8 mouse cellular contexts compared by ENCODE assay signal in genomic region chr5:54258087-54258733, GRCm38 (mm10).
A peak's percentile ranks its signal among the peaks of the same experiment; 100 is the strongest.
DNase-seq lines count a peak whose midpoint lies in the region; ATAC-seq and TF ChIP-seq lines count a peak whose summit lies in the region.

No protein-coding gene starts in this region.

- H3K36me3 ChIP-seq in heart, embryonic 12.5 days: no peaks in the 10 kb centered on the region
- H3K36me3 ChIP-seq in forebrain, embryonic 13.5 days (ENCODE audit: poor library complexity, severe bottlenecking): no peaks in the 10 kb centered on the region
- H3K36me3 ChIP-seq in hindbrain, postnatal 0 days (ENCODE audit: insufficient read depth, low read length): no peaks in the 10 kb centered on the region
- no peaks in the 10 kb centered on the region for H3K36me3 ChIP-seq in liver, embryonic 14.5 days (replicated peaks; ENCODE audit: control insufficient read depth, insufficient read depth, low read depth)

- WGBS in heart, embryonic 12.5 days: 13% methylated on average over 1 of the region's 1 CpGs
- 13% methylated on average over 1 of the region's 1 CpGs for WGBS in forebrain, embryonic 13.5 days
- 31% methylated on average over 1 of the region's 1 CpGs for WGBS in hindbrain, postnatal 0 days
- WGBS in liver, embryonic 14.5 days (ENCODE audit: insufficient replicate concordance): 4% methylated on average over 1 of the region's 1 CpGs

- H3K9ac ChIP-seq in heart, embryonic 12.5 days: no peak overlapping the region
- no peak overlapping the region for H3K9ac ChIP-seq in forebrain, embryonic 13.5 days
- H3K9ac ChIP-seq in hindbrain, postnatal 0 days (replicated peaks; ENCODE audit: low read length): no peak overlapping the region
- no peak overlapping the region for H3K9ac ChIP-seq in liver, embryonic 14.5 days (replicated peaks)

- peaks cover 3% of the 10 kb centered on the region; the same call in 1 of the 2 replicates for H3K9me3 ChIP-seq in heart, embryonic 12.5 days (replicated peaks)
- H3K9me3 ChIP-seq in forebrain, embryonic 13.5 days (replicated peaks): no peaks in the 10 kb centered on the region
- no peaks in the 10 kb centered on the region for H3K9me3 ChIP-seq in hindbrain, postnatal 0 days (ENCODE audit: low read length)
- no peaks in the 10 kb centered on the region for H3K9me3 ChIP-seq in liver, embryonic 14.5 days (ENCODE audit: control insufficient read depth, low read length)

- H3K4me1 ChIP-seq in heart, embryonic 12.5 days (replicated peaks): peaks cover 20% of the 10 kb centered on the region
- H3K4me1 ChIP-seq in forebrain, embryonic 13.5 days: no peaks in the 10 kb centered on the region
- H3K4me1 ChIP-seq in hindbrain, postnatal 0 days (ENCODE audit: insufficient read depth, low read length): no peaks in the 10 kb centered on the region
- H3K4me1 ChIP-seq in liver, embryonic 14.5 days (replicated peaks; ENCODE audit: control insufficient read depth in 2 of 2, insufficient read depth in 2 of 2, low read length in 1 of 2): no peaks in the 10 kb centered on the region

- H3K27ac ChIP-seq in heart, embryonic 12.5 days (ENCODE audit: poor library complexity, severe bottlenecking): no peak overlapping the region
- no peak overlapping the region for H3K27ac ChIP-seq in forebrain, embryonic 13.5 days
- H3K27ac ChIP-seq in hindbrain, postnatal 0 days: no peak overlapping the region
- no peak overlapping the region for H3K27ac ChIP-seq in liver, embryonic 14.5 days

- no peak for ATAC-seq in heart, embryonic 12.5 days (ENCODE audit: insufficient number of reproducible peaks, low FRiP score)
- ATAC-seq in forebrain, embryonic 13.5 days: peak; percentile 84
- ATAC-seq in hindbrain, postnatal 0 days: peak; percentile 76; the same call in 1 of the 2 replicates
- no peak for ATAC-seq in liver, embryonic 14.5 days (ENCODE audit: insufficient read depth)

- no peaks in the 10 kb centered on the region for H3K27me3 ChIP-seq in heart, embryonic 12.5 days (replicated peaks)
- H3K27me3 ChIP-seq in forebrain, embryonic 13.5 days: no peaks in the 10 kb centered on the region
- no peaks in the 10 kb centered on the region for H3K27me3 ChIP-seq in hindbrain, postnatal 0 days (ENCODE audit: insufficient read depth, low read length)
- no peaks in the 10 kb centered on the region for H3K27me3 ChIP-seq in liver, embryonic 14.5 days (ENCODE audit: control insufficient read depth, insufficient read depth, low read length)

- H3K4me3 ChIP-seq in heart, embryonic 12.5 days: no peak overlapping the region
- H3K4me3 ChIP-seq in forebrain, embryonic 13.5 days: no peak overlapping the region
- H3K4me3 ChIP-seq in hindbrain, postnatal 0 days (ENCODE audit: low read length): no peak overlapping the region
- no peak overlapping the region for H3K4me3 ChIP-seq in liver, embryonic 14.5 days (ENCODE audit: insufficient read depth in 1 of 2, low read depth in 2 of 2, low read length in 2 of 2)

- H3K4me2 ChIP-seq in heart, embryonic 12.5 days: no peak overlapping the region
- no peak overlapping the region for H3K4me2 ChIP-seq in forebrain, embryonic 13.5 days
- no peak overlapping the region for H3K4me2 ChIP-seq in hindbrain, postnatal 0 days (ENCODE audit: low read depth, low read length)
- no peak overlapping the region for H3K4me2 ChIP-seq in liver, embryonic 14.5 days (ENCODE audit: low read depth)

- no peak for TF ChIP-seq EP300 in liver, embryonic 14.5 days (IDR thresholded peaks at IDR 0.05; ENCODE audit: low read depth)

- peak; percentile 31 for DNase-seq in heart, adult 11 months
- DNase-seq in NIH3T3 (ENCODE audit: low read depth): peak; percentile 43
- peak; percentile 86 for DNase-seq in hindbrain, postnatal 0 days (ENCODE audit: low spot score)
- DNase-seq in liver, embryonic 14.5 days (ENCODE audit: low read depth in 3 of 3, low spot score in 3 of 3): peak in 1 of 3 experiments; percentile 1
- peak; percentile 10 to 27 for DNase-seq in right cerebral cortex, postnatal 36 days (ENCODE audit: low spot score in 2 of 2)
- DNase-seq in urinary bladder, postnatal 36 days (ENCODE audit: low spot score in 2 of 2): no peak

- peak; percentile 79 for TF ChIP-seq CTCF in hindbrain, postnatal 0 days (IDR thresholded peaks at IDR 0.05; ENCODE audit: low read depth)
- peak; percentile 33; the same call in 1 of the 2 replicates for TF ChIP-seq CTCF in liver, embryonic 14.5 days (IDR thresholded peaks at IDR 0.05; ENCODE audit: low read depth)

Comparison
In these comparisons a context has a peak if more than half of its experiments do, and no peak if none do; other contexts are left out.
1. DNase-seq: peak in heart, adult 11 months (single experiment), NIH3T3 (single experiment), hindbrain, postnatal 0 days (single experiment) and right cerebral cortex, postnatal 36 days (2 of 2); none in urinary bladder, postnatal 36 days (0 of 2).
2. ATAC-seq: peak in forebrain, embryonic 13.5 days (single experiment) and hindbrain, postnatal 0 days (single experiment); none in heart, embryonic 12.5 days (single experiment) and liver, embryonic 14.5 days (single experiment).